In genomic region chr12:91668529-91669245, GRCm38 (mm10) we compare ENCODE assay signal across 8 mouse cellular contexts.
DNase-seq lines count a peak whose midpoint lies in the region; ATAC-seq lines count a peak whose summit lies in the region.

No protein-coding gene starts in this region.

- peak; percentile 42 to 71 for DNase-seq in lung, adult 18-20 months
- DNase-seq in lung, postnatal 14 days = no peak
- peak; percentile 81 for DNase-seq in large intestine, adult 2 months (ENCODE audit: low read depth, low spot score)
- DNase-seq in thymus, postnatal 36 days = peak; percentile 33 to 64
- no peak for DNase-seq in adipocyte (ENCODE audit: low spot score)
- no peak for DNase-seq in frontal cortex, adult 2 months (ENCODE audit: extremely low spot score in 1 of 2, low spot score in 1 of 2)
- DNase-seq in kidney, adult 11 months = no peak

- 33% methylated on average over 16 of the region's 16 CpGs for WGBS in large intestine, adult 2 months

- ATAC-seq in megakaryocyte-erythroid progenitor cell, adult 5-6 weeks (replicated peaks; ENCODE audit: low FRiP score, low TSS enrichment, poor library complexity, severe bottlenecking) = peak; percentile 53

Comparison
In these comparisons a context has a peak if more than half of its experiments do, and no peak if none do; other contexts are left out.
1. DNase-seq: peak in lung, adult 18-20 months (2 of 2), large intestine, adult 2 months (single experiment) and thymus, postnatal 36 days (2 of 2); none in lung, postnatal 14 days (single experiment), adipocyte (single experiment), frontal cortex, adult 2 months (0 of 2) and kidney, adult 11 months (single experiment).